ENCODE assay signal across 22 mouse cellular contexts in the genomic region with DNA sequence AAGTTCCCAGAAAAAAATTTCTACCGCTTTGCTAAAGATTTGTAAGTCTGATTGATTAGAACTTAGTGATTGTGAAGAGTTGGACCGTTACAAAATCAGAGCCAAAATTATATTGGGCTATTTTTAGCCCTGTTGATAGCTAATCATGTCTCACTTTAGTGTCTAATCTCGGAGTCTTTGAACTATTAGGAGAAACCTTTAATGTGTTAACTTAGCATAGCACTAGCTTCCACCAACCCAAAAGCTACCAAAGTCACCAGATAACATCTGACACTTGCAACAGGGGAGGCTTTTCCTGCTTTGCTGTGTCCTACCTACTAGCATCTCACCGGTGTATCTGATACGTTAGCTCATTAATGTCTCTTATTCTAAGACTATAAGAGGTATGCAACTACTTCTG.
DNase-seq lines count a peak whose midpoint lies in the region; ATAC-seq and TF ChIP-seq lines count a peak whose summit lies in the region.
"Had no signal": no experiment of that assay in that cellular context is flagged by ENCODE, and none has a peak within 500 bp of the region (broad histone marks: within the 10 kb centered on the region; RNA-seq: fewer than 3 reads in every experiment).

No protein-coding gene starts in this region.

- no peak overlapping the region for H3K27ac ChIP-seq in heart, embryonic 11.5 days (ENCODE audit: low read depth, low read length)
- 0 out of 4 replicates have a peak overlapping the region, but pooled peaks of 1 of the 2 experiments have one; percentile 53 for H3K27ac ChIP-seq in heart, embryonic 14.5 days (replicated peaks in 1 of 2; ENCODE audit: control insufficient read depth in 1 of 2, insufficient read depth in 1 of 2, low read depth in 2 of 2, low read length in 2 of 2)
- no peak overlapping the region for H3K27ac ChIP-seq in heart, postnatal 0 days (ENCODE audit: low read depth)
- H3K27ac ChIP-seq: embryonic facial prominence, embryonic 12.5 days; embryonic facial prominence, embryonic 15.5 days; hindbrain, embryonic 12.5 days; hindbrain, embryonic 15.5 days had no signal

- TF ChIP-seq EP300 in heart, postnatal 0 days (IDR thresholded peaks at IDR 0.05; ENCODE audit: low read depth), result no peak

- no peak for TF ChIP-seq CTCF in heart, postnatal 0 days (IDR thresholded peaks at IDR 0.05; ENCODE audit: low read depth)

- no peak overlapping the region for H3K9ac ChIP-seq in heart, embryonic 11.5 days (ENCODE audit: low read depth, low read length)
- H3K9ac ChIP-seq in heart, embryonic 14.5 days (ENCODE audit: low read length), result no peak overlapping the region
- no peak overlapping the region for H3K9ac ChIP-seq in heart, postnatal 0 days (replicated peaks; ENCODE audit: low read depth, low read length)
- H3K9ac ChIP-seq: embryonic facial prominence, embryonic 12.5 days; embryonic facial prominence, embryonic 15.5 days; forebrain, postnatal 0 days; hindbrain, embryonic 12.5 days; hindbrain, embryonic 15.5 days had no signal

- DNase-seq in heart, adult 8-10 months (ENCODE audit: low spot score), result no peak
- no peak for DNase-seq in heart, postnatal 4 days
- DNase-seq in heart, postnatal 0 days (ENCODE audit: low spot score), result no peak
- DNase-seq in heart, adult 11 months, result no peak
- DNase-seq: adrenal gland, adult 2 months; adrenal gland, postnatal 14 days; cerebellum, adult 11 months; cerebellum, adult 2 months; cerebellum, adult 9-11 months; cerebellum, postnatal 25 days; forebrain, postnatal 0 days; gastrocnemius, postnatal 36 days; kidney, adult 2 months had no signal

- H3K4me3 ChIP-seq in heart, embryonic 11.5 days (ENCODE audit: low read depth, low read length), result no peak overlapping the region
- no peak overlapping the region for H3K4me3 ChIP-seq in heart, embryonic 14.5 days (ENCODE audit: control insufficient read depth in 1 of 2, insufficient read depth in 1 of 2, low read depth in 1 of 2, low read length in 2 of 2)
- H3K4me3 ChIP-seq in heart, postnatal 0 days (ENCODE audit: low read depth, low read length), result no peak overlapping the region
- H3K4me3 ChIP-seq: embryonic facial prominence, embryonic 12.5 days; embryonic facial prominence, embryonic 15.5 days; hindbrain, embryonic 12.5 days; hindbrain, embryonic 15.5 days had no signal

- no peak for ATAC-seq in heart, embryonic 11.5 days (replicated peaks; ENCODE audit: insufficient number of reproducible peaks, low FRiP score, low TSS enrichment)
- no peak for ATAC-seq in heart, embryonic 14.5 days (ENCODE audit: insufficient number of reproducible peaks, insufficient read depth, low FRiP score, low read depth)
- no peak for ATAC-seq in heart, postnatal 0 days (ENCODE audit: insufficient read depth, low read depth)
- ATAC-seq: CD4-positive, CD25-positive, alpha-beta regulatory T cell, adult 4 months; forebrain, embryonic 14.5 days; forebrain, postnatal 0 days; intestine, postnatal 0 days had no signal

- no peaks in the 10 kb centered on the region for H3K36me3 ChIP-seq in heart, embryonic 11.5 days (ENCODE audit: control insufficient read depth, insufficient read depth, low read length)
- no peaks in the 10 kb centered on the region for H3K36me3 ChIP-seq in heart, embryonic 14.5 days (ENCODE audit: control insufficient read depth, insufficient read depth, low read length)
- H3K36me3 ChIP-seq in heart, postnatal 0 days (replicated peaks; ENCODE audit: control insufficient read depth, insufficient read depth, low read length), result no peaks in the 10 kb centered on the region
- H3K36me3 ChIP-seq: embryonic facial prominence, embryonic 12.5 days; embryonic facial prominence, embryonic 15.5 days; hindbrain, embryonic 12.5 days; hindbrain, embryonic 15.5 days had no signal

- peaks cover 9% of the 10 kb centered on the region for H3K4me1 ChIP-seq in heart, embryonic 11.5 days (ENCODE audit: control insufficient read depth, insufficient read depth, low read length)
- H3K4me1 ChIP-seq in heart, embryonic 14.5 days (ENCODE audit: control insufficient read depth in 2 of 2, insufficient read depth in 2 of 2, low read length in 2 of 2), result peaks cover 3 to 22% of the 10 kb centered on the region in 2 experiments; a peak in 3 of 4 replicates
- H3K4me1 ChIP-seq in heart, postnatal 0 days (ENCODE audit: control insufficient read depth, insufficient read depth), result peaks cover 4% of the 10 kb centered on the region; the same call in 1 of the 2 replicates
- H3K4me1 ChIP-seq: embryonic facial prominence, embryonic 15.5 days; hindbrain, embryonic 12.5 days; hindbrain, embryonic 15.5 days had no signal

- H3K27me3 ChIP-seq in heart, embryonic 11.5 days (ENCODE audit: control insufficient read depth, insufficient read depth, low read length), result no peaks in the 10 kb centered on the region
- H3K27me3 ChIP-seq in heart, embryonic 14.5 days (ENCODE audit: control insufficient read depth, insufficient read depth, low read length), result no peaks in the 10 kb centered on the region
- H3K27me3 ChIP-seq in heart, postnatal 0 days (ENCODE audit: control insufficient read depth, insufficient read depth, low read length), result no peaks in the 10 kb centered on the region
- H3K27me3 ChIP-seq: embryonic facial prominence, embryonic 12.5 days; embryonic facial prominence, embryonic 15.5 days; hindbrain, embryonic 12.5 days; hindbrain, embryonic 15.5 days had no signal

- 41% methylated on average over 5 of the region's 5 CpGs for WGBS in heart, embryonic 11.5 days (ENCODE audit: insufficient replicate concordance)
- WGBS in heart, embryonic 14.5 days, result 29% methylated on average over 5 of the region's 5 CpGs
- WGBS in heart, postnatal 0 days, result 32% methylated on average over 5 of the region's 5 CpGs

- no peaks in the 10 kb centered on the region for H3K9me3 ChIP-seq in heart, embryonic 11.5 days (replicated peaks; ENCODE audit: control insufficient read depth, low read length)
- no peaks in the 10 kb centered on the region for H3K9me3 ChIP-seq in heart, embryonic 14.5 days (ENCODE audit: control insufficient read depth, low read length)
- no peaks in the 10 kb centered on the region for H3K9me3 ChIP-seq in heart, postnatal 0 days (replicated peaks; ENCODE audit: control insufficient read depth, low read length)
- H3K9me3 ChIP-seq: embryonic facial prominence, embryonic 12.5 days; embryonic facial prominence, embryonic 15.5 days; hindbrain, embryonic 12.5 days; hindbrain, embryonic 15.5 days had no signal

- peak overlapping the region; percentile 20; the same call in 1 of the 2 replicates for H3K4me2 ChIP-seq in heart, embryonic 11.5 days
- peak overlapping the region; percentile 36 for H3K4me2 ChIP-seq in heart, embryonic 14.5 days (ENCODE audit: low read length)
- peak overlapping the region; percentile 31; the same call in 1 of the 2 replicates for H3K4me2 ChIP-seq in heart, postnatal 0 days (ENCODE audit: low read depth, low read length)
- H3K4me2 ChIP-seq: embryonic facial prominence, embryonic 12.5 days; embryonic facial prominence, embryonic 15.5 days; hindbrain, embryonic 12.5 days; hindbrain, embryonic 15.5 days had no signal
